Mouse (Mus musculus): ENCODE measurements around the gene Zfp114.

Gene Zfp114

GRCm38 (mm10) chr7:24174618-24175336, at the start of gene Zfp114:
Zfp114 (plus strand) TSS chr7:24175060.
- DNase-seq (ENCODE audit: low read depth, low spot score): peak; percentile 93

- no peak for DNase-seq (ENCODE audit: low read depth, low spot score)
Measured at GRCm38 (mm10) chr7:24133425-24133995, 41.4 kb upstream of the Zfp114 start.

- DNase-seq (ENCODE audit: low read depth, low spot score): peak; percentile 85
Measured at GRCm38 (mm10) chr7:24133996-24134828, 40.6 kb upstream of the Zfp114 start, which contains the start of gene Zfp235. Zfp235 (plus strand) TSS chr7:24134169.

GRCm38 (mm10) chr7:24142566-24142965, 32.3 kb upstream of the Zfp114 start:
- no peak for DNase-seq (ENCODE audit: low read depth, low spot score)

GRCm38 (mm10) chr7:24153272-24153671, 21.6 kb upstream of the Zfp114 start:
- peak; percentile 65 for DNase-seq (ENCODE audit: low read depth, low spot score)

GRCm38 (mm10) chr7:24172191-24172590, 2.7 kb upstream of the Zfp114 start:
- DNase-seq (ENCODE audit: low read depth, low spot score): no peak

- DNase-seq (ENCODE audit: low read depth, low spot score): no peak
Measured at GRCm38 (mm10) chr7:24175337-24175711, 464 bp downstream of the Zfp114 start.

- no peak for DNase-seq (ENCODE audit: low read depth, low spot score)
Measured at GRCm38 (mm10) chr7:24187611-24188010, 12.8 kb downstream of the Zfp114 start.

- no peak for DNase-seq (ENCODE audit: low read depth, low spot score)
Measured at GRCm38 (mm10) chr7:24188901-24189570, 14.2 kb downstream of the Zfp114 start.

GRCm38 (mm10) chr7:24189571-24189944, 14.7 kb downstream of the Zfp114 start:
- no peak for DNase-seq (ENCODE audit: low read depth, low spot score)

GRCm38 (mm10) chr7:24191361-24191760, 16.5 kb downstream of the Zfp114 start:
- peak; percentile 55 for DNase-seq (ENCODE audit: low read depth, low spot score)

GRCm38 (mm10) chr7:24193157-24193556, 18.3 kb downstream of the Zfp114 start:
- no peak for DNase-seq (ENCODE audit: low read depth, low spot score)

- peak; percentile 71 for DNase-seq (ENCODE audit: low read depth, low spot score)
Measured at GRCm38 (mm10) chr7:24196961-24197360, 22.1 kb downstream of the Zfp114 start.

- peak; percentile 92 for DNase-seq (ENCODE audit: low read depth, low spot score)
Measured at GRCm38 (mm10) chr7:24207488-24208261, 32.8 kb downstream of the Zfp114 start.

GRCm38 (mm10) chr7:24208282-24208886, 33.5 kb downstream of the Zfp114 start:
- no peak for DNase-seq (ENCODE audit: low read depth, low spot score)

- DNase-seq (ENCODE audit: low read depth, low spot score): no peak
Measured at GRCm38 (mm10) chr7:24210296-24210695, 35.4 kb downstream of the Zfp114 start.

GRCm38 (mm10) chr7:24211343-24211742, 36.5 kb downstream of the Zfp114 start, which contains the start of gene Zfp111:
Zfp111 (minus strand) TSS chr7:24211443.
- DNase-seq (ENCODE audit: low read depth, low spot score): no peak

Measured in R1 (cell line).